21 mouse cellular contexts compared by ENCODE assay signal in genomic region chr3:53173310-53174063, GRCm38 (mm10).
DNase-seq lines count a peak whose midpoint lies in the region; ATAC-seq lines count a peak whose summit lies in the region.
"Had no signal": no experiment of that assay in that cellular context is flagged by ENCODE, and none has a peak within 500 bp of the region (broad histone marks: within the 10 kb centered on the region; RNA-seq: fewer than 3 reads in every experiment).

No protein-coding gene starts in this region.

- no peak overlapping the region for H3K4me2 ChIP-seq in heart, embryonic 13.5 days
- H3K4me2 ChIP-seq in midbrain, embryonic 14.5 days (ENCODE audit: low read length): no peak overlapping the region
- H3K4me2 ChIP-seq: hindbrain, embryonic 12.5 days; kidney, embryonic 15.5 days; limb, embryonic 13.5 days; liver, embryonic 12.5 days; midbrain, embryonic 11.5 days; neural tube, embryonic 15.5 days had no signal

- H3K9me3 ChIP-seq in heart, embryonic 13.5 days: peaks cover 7% of the 10 kb centered on the region
- H3K9me3 ChIP-seq in heart, embryonic 10.5 days: no peaks in the 10 kb centered on the region
- peaks cover 3% of the 10 kb centered on the region; the same call in 1 of the 2 replicates for H3K9me3 ChIP-seq in midbrain, embryonic 10.5 days (replicated peaks)
- H3K9me3 ChIP-seq in midbrain, embryonic 14.5 days (ENCODE audit: control insufficient read depth, low read length): no peaks in the 10 kb centered on the region
- H3K9me3 ChIP-seq: forebrain, embryonic 10.5 days; hindbrain, embryonic 12.5 days; kidney, embryonic 15.5 days; liver, embryonic 12.5 days; neural tube, embryonic 15.5 days had no signal

- H3K36me3 ChIP-seq in heart, embryonic 13.5 days: no peaks in the 10 kb centered on the region
- no peaks in the 10 kb centered on the region for H3K36me3 ChIP-seq in heart, embryonic 10.5 days
- H3K36me3 ChIP-seq in midbrain, embryonic 10.5 days: no peaks in the 10 kb centered on the region
- H3K36me3 ChIP-seq in midbrain, embryonic 14.5 days (ENCODE audit: control insufficient read depth, insufficient read depth, low read length): no peaks in the 10 kb centered on the region
- H3K36me3 ChIP-seq: forebrain, embryonic 10.5 days; hindbrain, embryonic 12.5 days; kidney, embryonic 15.5 days; limb, embryonic 13.5 days; liver, embryonic 12.5 days; neural tube, embryonic 15.5 days had no signal

- no peak overlapping the region for H3K9ac ChIP-seq in heart, embryonic 13.5 days
- H3K9ac ChIP-seq in midbrain, embryonic 14.5 days (replicated peaks; ENCODE audit: low read length): no peak overlapping the region
- H3K9ac ChIP-seq: hindbrain, embryonic 12.5 days; kidney, embryonic 15.5 days; limb, embryonic 13.5 days; liver, embryonic 12.5 days; neural tube, embryonic 15.5 days had no signal

- ATAC-seq in heart, embryonic 13.5 days (ENCODE audit: extremely low read depth, insufficient number of reproducible peaks, low FRiP score, low TSS enrichment): no peak
- ATAC-seq in midbrain, embryonic 14.5 days (ENCODE audit: low FRiP score, low TSS enrichment): no peak
- ATAC-seq: intestine, postnatal 0 days; liver, embryonic 12.5 days had no signal

- H3K4me1 ChIP-seq in heart, embryonic 13.5 days: peaks cover 32% of the 10 kb centered on the region
- H3K4me1 ChIP-seq in heart, embryonic 10.5 days: no peaks in the 10 kb centered on the region
- H3K4me1 ChIP-seq in midbrain, embryonic 10.5 days: peaks cover 10% of the 10 kb centered on the region
- H3K4me1 ChIP-seq in midbrain, embryonic 14.5 days (ENCODE audit: control insufficient read depth, insufficient read depth, low read length): no peaks in the 10 kb centered on the region
- H3K4me1 ChIP-seq: hindbrain, embryonic 12.5 days; kidney, embryonic 15.5 days; liver, embryonic 12.5 days; neural tube, embryonic 15.5 days had no signal

- peak; percentile 53 to 55 for DNase-seq in cerebellum, adult 18-20 months
- no peak for DNase-seq in cerebellum, postnatal 14 days
- no peak for DNase-seq in heart, embryonic 10.5 days (ENCODE audit: low spot score)
- peak; percentile 17 for DNase-seq in midbrain, embryonic 10.5 days (ENCODE audit: low spot score)
- no peak for DNase-seq in midbrain, embryonic 14.5 days
- DNase-seq in gastrocnemius, adult 18-20 months (ENCODE audit: low spot score): no peak
- DNase-seq: adrenal gland, postnatal 36 days; kidney, postnatal 4 days; lung, adult 2 months; right cerebral cortex, adult 18-20 months; right cerebral cortex, postnatal 4 days; thymus, postnatal 14 days had no signal

- H3K27me3 ChIP-seq in heart, embryonic 13.5 days (replicated peaks): no peaks in the 10 kb centered on the region
- H3K27me3 ChIP-seq in heart, embryonic 10.5 days (ENCODE audit: insufficient read depth, poor library complexity, severe bottlenecking): no peaks in the 10 kb centered on the region
- no peaks in the 10 kb centered on the region for H3K27me3 ChIP-seq in midbrain, embryonic 10.5 days (ENCODE audit: low read depth, poor library complexity, severe bottlenecking)
- H3K27me3 ChIP-seq in midbrain, embryonic 14.5 days (ENCODE audit: control insufficient read depth, insufficient read depth, low read length): no peaks in the 10 kb centered on the region
- H3K27me3 ChIP-seq: hindbrain, embryonic 12.5 days; kidney, embryonic 15.5 days; limb, embryonic 13.5 days; liver, embryonic 12.5 days; neural tube, embryonic 15.5 days had no signal

- peak overlapping the region; percentile 15; the same call in 1 of the 2 replicates for H3K27ac ChIP-seq in heart, embryonic 13.5 days (replicated peaks)
- no peak overlapping the region for H3K27ac ChIP-seq in heart, embryonic 10.5 days
- H3K27ac ChIP-seq in midbrain, embryonic 10.5 days (replicated peaks): no peak overlapping the region
- no peak overlapping the region for H3K27ac ChIP-seq in midbrain, embryonic 14.5 days (replicated peaks; ENCODE audit: low read depth, low read length)
- H3K27ac ChIP-seq: forebrain, embryonic 10.5 days; kidney, embryonic 15.5 days; limb, embryonic 13.5 days; liver, embryonic 12.5 days; neural tube, embryonic 15.5 days had no signal

- H3K4me3 ChIP-seq in heart, embryonic 13.5 days: no peak overlapping the region
- no peak overlapping the region for H3K4me3 ChIP-seq in heart, embryonic 10.5 days
- no peak overlapping the region for H3K4me3 ChIP-seq in midbrain, embryonic 10.5 days
- H3K4me3 ChIP-seq in midbrain, embryonic 14.5 days (replicated peaks; ENCODE audit: low read depth, low read length): no peak overlapping the region
- H3K4me3 ChIP-seq: forebrain, embryonic 10.5 days; hindbrain, embryonic 12.5 days; kidney, embryonic 15.5 days; limb, embryonic 13.5 days; liver, embryonic 12.5 days; neural tube, embryonic 15.5 days had no signal

- 74% methylated on average over 10 of the region's 10 CpGs for WGBS in heart, embryonic 13.5 days
- WGBS in heart, embryonic 10.5 days: 79% methylated on average over 10 of the region's 10 CpGs
- 77% methylated on average over 10 of the region's 10 CpGs for WGBS in midbrain, embryonic 10.5 days
- WGBS in midbrain, embryonic 14.5 days: 73% methylated on average over 10 of the region's 10 CpGs

Comparison
In these comparisons a context has a peak if more than half of its experiments do, and no peak if none do; other contexts are left out.
1. DNase-seq: peak in cerebellum, adult 18-20 months (2 of 2) and midbrain, embryonic 10.5 days (single experiment); none in cerebellum, postnatal 14 days (0 of 2), heart, embryonic 10.5 days (single experiment), midbrain, embryonic 14.5 days (single experiment) and gastrocnemius, adult 18-20 months (single experiment).